Mouse (Mus musculus) heart, adult 9 months (tissue): Measurements from ENCODE around the gene Abcd3.
"Not testable (repeated sequence)": the region's sequence is repeated elsewhere in the genome, so short reads cannot be mapped to it uniquely, and the experiment has no call there.

Experiments
- DNase-seq, 2 experiments: peaks; one replicate each; pipeline ENCODE4 v3.0.0; 2022; ENCODE audit warnings: low spot score in 2 of 2

The Abcd3 gene

DNA sequence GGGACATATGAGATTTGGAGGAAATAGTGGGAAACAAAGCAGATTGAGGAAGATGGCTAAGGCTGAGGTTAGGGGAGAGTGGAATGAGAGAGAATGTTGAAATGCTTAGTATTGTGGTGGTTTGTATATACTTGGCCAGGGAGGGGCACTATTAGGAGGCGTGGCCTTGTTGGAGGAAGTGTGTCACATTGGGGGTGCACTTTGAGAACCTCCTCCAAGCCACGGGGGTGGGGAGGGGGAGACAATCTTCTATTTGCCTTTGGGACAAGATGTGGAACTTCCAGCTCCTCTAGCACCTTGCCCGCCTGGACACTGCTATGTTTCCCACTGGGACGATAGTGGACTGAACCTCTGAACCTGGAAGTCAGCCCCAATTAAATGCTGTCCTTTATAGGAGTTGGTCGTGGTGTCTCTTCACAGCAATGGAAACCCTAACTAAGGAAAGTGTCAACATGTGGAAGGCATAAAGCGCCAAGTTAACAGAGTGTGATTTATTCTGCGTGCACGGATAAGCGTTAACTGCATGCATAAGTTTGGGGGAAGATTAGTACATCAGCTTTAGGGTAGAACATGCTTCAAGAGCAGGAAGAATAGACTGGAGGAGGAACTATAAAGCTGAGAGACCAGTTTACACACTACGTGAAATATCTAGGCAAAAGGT, 3.8 kb upstream of the Abcd3 start:
- no peak for DNase-seq

DNA sequence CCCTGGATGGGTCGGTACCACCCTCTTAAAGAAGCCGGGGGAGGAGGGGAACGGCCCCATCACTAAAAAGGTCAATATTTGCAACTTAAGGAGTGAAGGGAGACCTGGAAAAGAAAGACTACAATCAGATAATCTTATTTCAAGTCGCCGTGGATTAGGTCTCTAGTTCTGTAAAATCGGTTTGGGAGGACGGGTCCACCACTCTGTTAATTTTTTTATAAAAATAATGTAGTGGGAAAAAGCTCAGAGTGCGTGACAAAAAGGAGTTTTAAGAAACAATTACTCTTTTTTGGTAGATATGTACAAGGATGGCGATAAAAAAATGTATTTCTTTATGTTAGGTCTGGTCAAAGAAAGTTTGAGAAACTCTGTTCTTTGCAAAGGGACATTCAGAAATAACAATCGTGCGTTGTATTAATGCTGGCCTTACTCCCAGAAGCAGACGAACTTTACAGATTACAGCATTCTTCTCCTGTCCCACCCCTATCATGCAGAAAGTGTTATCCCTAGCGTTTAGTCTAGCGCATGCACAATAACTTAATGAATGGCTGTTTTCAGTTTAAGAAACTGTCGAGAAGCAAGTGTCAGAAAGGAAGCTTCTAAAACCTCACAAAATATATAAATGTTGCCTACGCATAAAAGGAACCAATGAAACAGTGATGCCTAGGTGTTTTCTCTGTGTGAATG, 590 bp upstream of the Abcd3 start:
- no peak for DNase-seq

DNA sequence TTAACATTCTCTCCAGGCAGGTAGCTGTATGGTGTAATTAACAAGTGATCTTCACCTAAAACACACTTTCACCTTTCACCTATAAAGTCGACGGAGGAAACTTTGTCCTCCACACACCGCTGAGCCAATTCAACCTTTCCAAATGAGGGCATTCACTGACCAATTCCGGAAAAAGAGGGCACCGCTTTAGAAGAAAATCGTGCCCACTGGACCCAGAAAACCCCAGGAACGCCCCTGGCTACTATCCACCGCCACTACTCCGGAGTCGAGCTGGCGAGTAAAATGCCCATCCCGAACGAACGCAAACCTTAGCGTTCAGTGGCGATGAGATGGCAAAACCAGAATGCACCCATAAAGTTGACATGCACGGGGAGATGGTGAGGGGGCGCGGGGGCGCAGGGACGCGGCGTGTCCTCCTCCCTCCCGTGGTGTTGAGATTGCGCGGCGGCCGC, 663 bp downstream of the Abcd3 start:
- peak in 1 of 2 experiments; percentile 35 for DNase-seq

DNA sequence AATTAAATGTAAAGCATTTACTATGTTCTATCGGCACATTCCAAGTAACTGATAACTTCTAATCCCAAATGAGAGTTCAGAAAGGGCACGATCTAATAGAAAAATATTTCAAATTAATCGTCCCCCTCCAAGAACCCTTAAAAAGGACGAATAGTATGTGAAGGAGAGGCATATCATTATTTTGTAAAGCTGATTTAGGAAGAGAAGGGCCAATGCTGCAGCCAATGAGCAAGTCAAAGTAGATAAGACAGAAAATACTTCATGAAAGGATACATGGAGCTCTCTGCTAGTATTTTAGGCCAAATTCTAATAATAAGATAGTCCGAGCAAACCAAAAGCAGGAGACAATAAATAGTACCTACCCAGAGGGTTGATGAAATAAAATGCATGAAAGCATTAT, 1.3 kb downstream of the Abcd3 start:
- no peak for DNase-seq

DNA sequence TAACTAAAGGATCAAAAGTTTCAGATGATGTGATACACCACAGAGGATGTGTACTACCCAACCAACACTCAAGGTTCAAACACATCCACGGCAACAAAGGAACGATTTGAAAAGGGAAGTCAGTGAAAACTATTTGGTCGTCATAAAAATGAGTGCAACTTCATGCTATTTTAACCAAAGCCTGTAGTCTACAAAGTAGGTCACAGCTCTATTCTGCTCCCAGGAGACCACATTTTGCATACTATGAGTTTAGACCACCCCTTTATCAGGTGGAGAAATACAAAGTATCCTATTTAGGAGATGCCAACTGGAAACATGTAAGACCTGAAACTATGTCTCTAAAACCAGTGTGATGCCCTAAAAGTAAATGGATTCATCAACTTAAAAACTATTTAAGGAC, 6.9 kb downstream of the Abcd3 start:
- no peak for DNase-seq

DNA sequence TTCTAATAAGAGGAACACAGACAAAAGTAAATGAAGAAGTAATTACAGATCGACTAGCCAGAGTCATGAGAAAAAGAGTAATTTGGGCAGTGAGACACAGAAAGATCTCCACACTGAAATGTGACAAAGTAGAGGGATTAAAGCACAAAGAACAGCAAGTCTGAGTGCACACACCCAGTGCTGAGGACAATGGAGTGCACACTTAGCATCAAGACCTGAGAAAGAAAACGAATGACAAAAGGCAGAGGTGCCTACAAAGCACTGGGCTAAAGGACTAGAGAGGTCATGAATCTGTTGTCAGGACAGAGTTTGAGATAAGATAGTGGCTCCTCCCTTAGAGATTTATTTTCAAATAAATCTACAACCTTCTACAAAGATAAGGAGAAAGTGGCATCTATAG, 20.9 kb downstream of the Abcd3 start:
- no peak for DNase-seq

DNA sequence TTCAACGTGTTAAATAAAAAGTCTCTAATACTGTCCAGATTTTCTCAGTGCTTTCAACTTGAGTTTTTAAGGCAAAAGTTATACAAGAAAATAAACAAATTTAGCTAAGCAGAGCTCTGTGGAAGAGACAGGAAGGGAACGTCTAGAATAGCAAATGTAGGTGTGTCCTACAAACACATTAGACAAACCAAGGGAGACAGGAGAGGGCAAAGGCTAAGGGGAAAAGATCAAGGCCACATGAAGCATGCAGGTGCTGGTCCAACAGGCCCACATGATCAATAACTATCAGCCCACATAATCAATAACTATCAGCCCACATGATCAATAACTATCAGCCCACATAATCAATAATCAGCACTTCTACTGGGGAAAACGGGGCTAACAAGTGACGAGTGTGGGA, 22.9 kb downstream of the Abcd3 start:
- DNase-seq, result no peak

DNA sequence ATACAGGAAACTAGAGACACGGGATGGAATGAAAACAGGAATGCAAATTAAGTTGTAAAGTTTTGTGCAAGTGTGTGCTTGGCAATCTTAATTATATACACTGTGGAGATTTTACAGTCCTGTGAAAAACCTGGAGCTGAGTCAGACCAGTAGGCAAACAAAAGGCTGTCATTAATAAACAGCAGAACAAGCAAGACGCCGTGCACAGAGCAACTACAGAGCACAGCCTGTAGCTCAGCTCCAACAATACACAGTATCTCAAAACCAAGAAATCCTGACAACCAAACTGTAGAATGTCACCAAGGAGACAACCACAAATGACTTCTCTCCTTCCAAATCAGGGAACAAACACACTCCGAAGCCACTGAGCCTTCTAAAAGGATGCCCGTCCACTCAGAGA, 24.7 kb downstream of the Abcd3 start:
- no peak for DNase-seq

DNA sequence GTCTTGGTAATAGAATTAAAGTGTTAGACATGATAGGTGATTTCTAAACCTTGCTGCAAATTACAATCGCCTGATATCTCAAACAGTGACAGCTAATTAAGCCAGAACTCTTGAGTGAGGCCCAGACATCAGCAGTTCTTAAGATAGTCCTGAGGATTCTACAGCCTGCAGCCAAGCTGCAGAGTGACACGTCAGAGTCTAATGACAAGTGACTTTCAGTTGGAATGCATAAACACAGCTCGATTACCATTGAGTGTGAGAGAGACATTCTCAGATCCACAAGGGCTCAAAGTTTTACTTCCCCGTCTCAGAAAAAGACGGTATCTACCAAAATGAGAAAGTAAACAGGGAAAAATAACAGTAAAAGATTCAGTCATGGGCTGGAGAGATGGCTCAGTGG, 25.3 kb downstream of the Abcd3 start:
- no peak for DNase-seq

DNA sequence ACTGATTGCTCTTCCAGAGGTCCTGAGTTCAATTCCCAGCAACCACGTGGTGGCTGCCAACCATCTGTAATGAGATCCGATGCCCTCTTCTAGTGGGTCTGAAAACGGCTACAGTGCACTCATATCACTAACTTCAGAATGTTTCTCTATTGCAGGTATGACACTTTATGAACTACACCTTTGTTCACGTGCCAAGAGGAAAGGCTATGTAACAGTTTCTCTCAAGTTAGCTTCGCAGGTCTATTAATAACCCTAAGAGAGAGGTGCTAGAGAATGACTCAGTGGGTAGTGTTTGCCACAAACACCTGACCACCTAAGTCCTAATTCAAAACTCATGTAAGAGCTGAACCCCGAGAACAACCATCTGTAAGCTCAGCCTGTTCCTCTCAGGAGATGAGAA, 32.1 kb downstream of the Abcd3 start:
- DNase-seq, result no peak

DNA sequence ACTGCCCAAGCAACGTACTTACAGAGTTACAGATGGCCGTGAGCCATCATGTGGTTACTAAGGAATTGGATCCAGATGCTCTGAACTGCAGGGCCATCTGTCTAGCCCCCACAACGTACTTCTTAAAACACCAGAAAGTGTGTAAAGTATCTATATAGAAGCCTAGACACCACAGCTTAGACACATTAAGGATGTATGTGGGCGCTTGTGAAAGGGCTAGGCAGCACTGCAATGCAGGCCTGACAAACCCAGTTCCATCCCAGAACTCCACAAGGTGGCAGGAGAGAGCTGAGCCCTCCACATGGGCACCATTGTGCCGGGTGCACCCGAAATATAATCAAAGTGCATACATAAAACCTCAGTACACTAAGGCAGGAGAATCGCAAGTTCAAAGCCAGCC, 37.2 kb downstream of the Abcd3 start:
- DNase-seq, result peak in 1 of 2 experiments; percentile 23

DNA sequence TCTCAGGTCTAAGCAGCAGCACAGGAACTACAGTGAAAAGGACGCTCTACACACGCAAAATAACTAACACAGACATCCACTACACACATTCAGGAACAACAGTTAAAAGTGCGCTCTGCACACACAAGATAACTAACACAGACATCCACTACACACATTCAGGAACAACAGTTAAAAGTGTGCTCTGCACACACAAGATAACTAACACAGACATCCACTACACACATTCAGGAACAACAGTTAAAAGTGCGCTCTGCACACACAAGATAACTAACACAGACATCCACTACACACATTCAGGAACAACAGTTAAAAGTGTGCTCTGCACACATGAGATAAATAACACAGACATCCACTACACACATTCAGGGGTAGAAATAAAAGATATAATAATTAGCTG, 41.8 kb downstream of the Abcd3 start:
- DNase-seq, result not testable (repeated sequence)

DNA sequence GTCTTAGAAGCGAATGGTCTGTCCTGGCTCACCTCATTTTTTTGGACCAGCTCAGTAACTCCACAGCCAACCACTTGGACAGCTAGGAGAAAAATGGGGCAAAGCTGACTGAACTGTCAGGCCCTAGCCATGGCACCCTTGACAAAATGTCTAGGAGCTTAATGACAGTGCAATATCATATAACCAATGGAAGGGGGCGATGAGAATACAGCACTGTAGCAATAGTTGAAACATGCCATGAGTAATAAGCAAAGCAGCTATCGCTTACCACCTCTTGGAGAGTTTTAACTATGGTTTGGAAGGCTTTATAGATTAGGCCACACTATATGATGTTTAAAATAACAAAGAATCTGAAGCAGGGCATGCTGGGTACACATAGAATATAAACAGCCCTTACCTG, 46.3 kb downstream of the Abcd3 start:
- DNase-seq, result no peak

DNA sequence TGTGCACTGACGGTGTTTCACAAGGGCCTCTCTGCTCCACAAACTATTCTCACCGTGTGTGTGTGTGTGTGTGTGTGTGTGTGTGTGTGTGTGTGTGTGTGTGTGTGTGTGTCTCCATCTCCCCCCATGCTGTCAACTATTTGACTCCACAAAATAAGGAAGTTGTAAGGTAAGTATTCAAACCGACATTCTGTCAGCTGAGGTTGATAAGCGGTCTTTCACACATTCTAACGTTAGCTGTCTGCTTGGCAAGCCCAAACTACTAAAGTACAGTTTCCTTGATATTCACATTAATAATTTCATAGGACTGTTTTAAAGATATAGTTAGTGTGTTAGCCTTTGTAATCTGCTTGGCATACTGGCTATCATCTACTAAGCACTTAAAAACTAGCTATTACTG, 48.3 kb downstream of the Abcd3 start:
- no peak for DNase-seq

DNA sequence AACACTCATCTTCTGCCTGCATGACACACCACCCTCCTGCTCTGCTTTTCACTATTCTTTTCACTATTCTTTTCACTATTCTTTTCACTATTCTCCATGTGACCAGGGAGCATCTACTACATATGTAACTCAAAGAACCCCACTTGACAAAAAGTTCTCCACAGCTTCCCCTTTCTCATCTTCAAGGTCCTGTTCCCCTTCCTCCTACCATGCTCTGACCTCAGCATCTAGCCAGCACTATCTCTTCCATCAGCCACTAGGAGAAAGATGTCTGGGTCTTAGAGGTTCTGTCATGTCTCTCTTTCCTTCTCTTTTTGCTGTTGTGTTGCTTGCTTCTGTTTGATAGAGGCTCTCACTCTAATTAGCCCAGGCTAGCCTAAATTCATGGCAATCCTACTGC, 49.1 kb downstream of the Abcd3 start:
- DNase-seq, result no peak

DNA sequence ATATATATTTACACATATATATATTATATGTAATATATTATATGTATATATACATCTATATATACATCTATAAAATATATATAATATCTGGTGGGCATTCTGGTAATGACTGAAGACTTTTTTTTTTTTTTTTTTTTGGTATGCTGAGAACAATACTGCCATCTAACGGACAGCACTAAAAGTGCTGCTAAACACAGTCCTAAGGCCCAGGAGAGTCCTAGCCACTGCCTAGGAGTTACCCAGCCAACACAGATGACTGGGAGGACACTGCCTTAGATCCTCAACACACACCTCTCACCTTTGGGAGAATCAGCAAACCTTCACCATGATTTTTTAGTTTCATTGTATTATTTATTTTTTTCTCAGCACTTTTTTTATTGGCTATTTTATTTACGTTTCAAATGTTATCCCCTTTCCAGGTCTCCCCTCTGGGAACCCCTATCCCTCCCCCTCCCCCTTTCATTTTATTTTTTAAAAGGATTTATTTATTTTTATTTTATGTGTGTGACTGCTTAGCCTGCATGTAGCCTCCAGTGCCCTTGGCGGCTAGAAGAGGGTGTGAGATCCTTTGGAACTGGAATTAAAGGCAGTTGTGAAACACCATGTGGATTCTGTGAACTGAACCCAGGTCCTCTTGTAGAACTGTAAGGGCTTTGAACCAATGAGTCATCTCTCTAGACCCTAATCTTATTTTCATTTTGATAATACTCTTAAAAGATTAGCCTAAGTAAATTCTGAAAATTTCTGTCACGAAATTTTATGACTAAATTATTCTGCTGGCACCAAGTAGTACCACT, 52.8 kb downstream of the Abcd3 start:
- no peak for DNase-seq

DNA sequence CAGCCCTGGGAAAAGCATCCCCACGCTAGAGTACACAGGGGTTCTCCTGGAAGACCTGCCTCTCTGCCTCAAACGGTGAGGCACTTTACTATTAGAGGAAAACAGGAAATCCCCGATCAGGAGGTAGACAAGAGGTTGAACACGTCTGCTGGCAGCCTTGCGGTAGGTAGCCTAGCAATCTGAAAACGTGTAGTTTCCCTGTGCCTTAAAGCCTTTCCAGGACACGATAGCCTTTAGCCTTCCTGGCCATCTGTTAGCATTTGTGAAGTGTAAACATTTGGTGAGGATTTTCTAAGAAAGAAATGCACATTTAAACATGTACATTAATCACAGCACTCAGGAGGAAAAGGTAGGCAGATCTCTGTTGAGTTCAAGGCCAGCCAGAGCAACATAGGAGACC, 56.7 kb downstream of the Abcd3 start:
- no peak for DNase-seq

DNA sequence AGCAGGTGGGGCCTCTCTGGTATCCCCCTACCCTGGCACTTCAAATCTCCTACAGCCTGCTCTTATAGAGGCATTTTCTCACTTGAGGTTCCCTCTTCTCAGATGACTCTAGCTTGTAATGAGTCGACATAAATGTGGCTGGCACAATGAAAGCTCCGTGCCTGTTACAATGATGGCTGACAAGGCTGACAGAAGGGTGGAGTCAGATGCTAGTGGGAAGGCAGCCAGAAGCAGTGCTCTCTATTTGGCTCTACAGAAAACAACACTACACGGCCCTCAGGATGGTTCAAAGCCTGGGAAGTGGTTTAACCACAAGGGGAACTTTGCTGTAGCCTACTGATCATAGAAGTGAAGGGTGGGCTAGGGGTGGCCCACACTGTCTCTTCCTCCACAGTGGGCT, 60.0 kb downstream of the Abcd3 start:
- DNase-seq, result no peak

DNA sequence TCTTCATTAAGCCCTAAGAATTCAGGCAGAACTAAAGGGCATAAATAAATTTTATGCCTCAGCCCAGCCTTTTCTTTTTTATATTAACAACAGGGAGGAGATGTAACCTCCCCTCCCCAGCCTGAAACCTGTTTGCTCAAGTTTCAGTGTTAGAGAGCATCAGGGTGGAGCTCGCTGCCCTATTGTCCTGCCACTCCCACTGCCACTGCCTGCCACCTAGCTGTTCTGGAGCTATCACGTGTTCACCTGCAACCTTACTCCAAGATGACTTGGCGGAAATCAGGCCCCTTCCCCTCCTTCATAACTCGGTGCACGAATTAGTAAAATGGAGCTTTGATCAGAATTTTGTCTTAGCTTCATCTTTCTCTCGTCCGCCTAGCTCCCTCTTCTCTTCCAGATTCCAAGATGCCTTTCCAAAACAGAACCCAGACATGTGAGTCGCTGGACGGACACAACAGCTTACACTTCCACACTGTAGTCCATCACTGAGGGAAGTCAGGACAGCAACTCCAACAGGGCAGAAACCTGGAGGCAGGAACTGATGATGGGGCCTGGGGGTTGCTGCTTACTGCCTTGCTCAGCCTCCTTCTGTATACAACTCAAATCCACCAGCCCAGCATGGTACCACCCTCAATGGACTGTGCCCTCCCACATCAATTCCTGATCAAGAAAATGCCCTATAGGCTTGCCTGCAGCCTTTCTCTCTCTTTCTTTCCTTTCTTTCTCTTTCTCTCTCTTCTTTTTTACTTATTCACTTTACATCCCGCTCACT, 60.6 kb downstream of the Abcd3 start:
- DNase-seq, result not testable (repeated sequence)

DNA sequence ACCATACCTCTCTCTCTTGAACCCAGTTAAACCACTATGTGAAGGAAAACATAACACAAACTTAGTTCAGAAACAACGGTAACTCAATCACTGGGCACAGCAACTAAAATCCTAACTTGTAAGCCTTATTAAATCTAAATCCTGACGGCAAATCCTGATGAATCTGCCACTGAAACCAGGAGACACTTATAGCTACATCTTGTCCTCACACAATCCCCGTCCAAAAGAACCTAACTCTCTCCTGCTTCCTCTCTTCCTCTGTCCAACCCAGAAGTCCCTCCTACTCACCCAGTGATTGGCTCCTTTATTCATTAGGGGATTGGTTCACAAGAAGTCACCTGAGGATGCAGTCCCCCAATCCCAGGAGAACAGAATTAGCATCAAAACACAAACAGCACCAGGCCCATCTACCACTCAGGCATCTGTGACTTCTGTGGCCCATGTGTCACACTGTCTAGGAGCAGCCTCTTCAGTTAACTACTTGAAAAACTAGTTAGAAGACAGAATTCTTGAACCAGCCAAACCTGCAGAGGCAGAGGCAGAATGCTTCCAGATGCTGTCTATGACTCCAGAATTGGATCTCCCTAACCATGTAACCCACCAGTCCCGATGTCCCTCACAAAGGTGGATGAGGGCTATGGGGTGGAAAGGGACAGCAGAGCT, 73.8 kb downstream of the Abcd3 start:
- DNase-seq, result not testable (repeated sequence)

DNA sequence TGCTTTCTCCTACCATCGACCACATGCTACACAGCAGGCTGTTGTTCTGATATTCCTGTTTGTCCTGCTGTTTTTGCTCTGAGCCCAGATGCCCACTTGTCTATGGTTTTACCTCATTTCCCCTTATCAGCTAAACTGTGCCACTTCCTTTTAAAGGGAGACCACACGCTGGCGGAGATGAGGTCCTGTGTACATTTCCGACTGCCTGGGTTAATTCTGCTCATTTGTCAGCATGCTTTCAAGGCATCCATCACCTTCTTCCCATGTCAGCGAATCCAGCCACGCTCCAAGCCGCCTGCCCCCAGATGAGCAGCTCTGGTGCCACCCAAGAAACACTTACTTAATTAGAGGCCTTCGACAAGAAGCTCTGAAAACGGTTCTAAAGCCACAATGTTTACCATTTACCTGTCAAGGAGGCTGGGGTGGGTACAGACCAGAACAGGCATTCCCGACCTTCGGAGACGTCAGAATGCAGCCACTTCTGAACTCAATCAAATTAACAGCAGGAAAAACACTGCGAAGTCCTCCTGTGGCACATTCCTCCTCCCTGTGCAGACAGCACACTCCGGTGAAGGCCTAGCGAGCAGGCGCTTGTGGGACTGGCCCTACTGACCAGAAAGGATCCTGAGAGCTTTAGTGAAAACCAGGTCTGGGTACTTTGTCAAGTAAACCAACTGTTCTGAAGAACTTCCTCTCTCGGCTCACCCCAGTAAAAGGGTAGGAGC, 75.5 kb downstream of the Abcd3 start:
- no peak for DNase-seq
